Mouse (Mus musculus) forebrain, embryonic 11.5 days (tissue): Measurements from ENCODE around the gene Gm20388. TPM values are rescaled to one million over a fixed set of nuclear protein-coding genes. Genes with fewer than 3 reads are reported as not detected.
A peak's percentile ranks its signal among the peaks of the same experiment; 100 is the strongest.

Source experiments
- ATAC-seq: fragments of 200-750 bp; cut with Nextera tagmentation; replicated peaks from 2 replicates; pipeline ENCODE4 v1.8.0; 2017; ENCODE audit warnings: moderate TSS enrichment; ENCODE audit not compliant: low FRiP score
- DNase-seq: peaks from one replicate; pipeline ENCODE4 v3.0.0-alpha.2; 2017; ENCODE audit warnings: low spot score
- H3K27ac ChIP-seq: fragments of 300-500 bp; sonication (generic); 2 replicates; pipeline ENCODE4 v1.5.1; 2014; ENCODE audit warnings: low read depth, low read length
- H3K27me3 ChIP-seq: fragments of 300-500 bp; sonication (generic); 2 replicates; pipeline ENCODE4 v1.6.1; 2014; ENCODE audit warnings: mild to moderate bottlenecking, low read length, mixed read lengths; ENCODE audit not compliant: control insufficient read depth, insufficient read depth
- H3K36me3 ChIP-seq: fragments of 300-500 bp; sonication (generic); 2 replicates; pipeline ENCODE4 v1.6.1; 2014; ENCODE audit warnings: mild to moderate bottlenecking, low read length, moderate library complexity, mixed read lengths; ENCODE audit not compliant: control insufficient read depth, insufficient read depth
- H3K4me1 ChIP-seq: fragments of 300-500 bp; sonication (generic); replicated peaks from 2 replicates; pipeline ENCODE4 v1.6.1; 2014; ENCODE audit warnings: low read length, mixed read lengths; ENCODE audit not compliant: control insufficient read depth, insufficient read depth
- H3K4me2 ChIP-seq: fragments of 300-500 bp; sonication (generic); 2 replicates; pipeline ENCODE4 v1.6.1; 2014; ENCODE audit warnings: low read depth, mild to moderate bottlenecking, low read length, moderate library complexity, mixed read lengths; ENCODE audit not compliant: severe bottlenecking
- H3K4me3 ChIP-seq: fragments of 300-500 bp; sonication (generic); 2 replicates; pipeline ENCODE4 v1.5.1; 2014; ENCODE audit warnings: low read depth, low read length
- H3K9ac ChIP-seq: fragments of 300-500 bp; sonication (generic); 2 replicates; pipeline ENCODE4 v1.6.1; 2014; ENCODE audit warnings: low read length
- H3K9me3 ChIP-seq: fragments of 300-500 bp; sonication (generic); 2 replicates; pipeline ENCODE4 v1.6.1; 2016; ENCODE audit warnings: low read length, mixed read lengths; ENCODE audit not compliant: control insufficient read depth
- WGBS: fragments of 180-500 bp; shearing (Covaris S2); extraction: QIAGEN DNeasy Blood & Tissue Kit; methylation state at CpG from one replicate; pipeline ENCODE4 v1.1.7; 2014; 5-methylcytosine and 5-hydroxymethylcytosine counted together
- polyA plus RNA-seq: library from polyadenylated mRNA; unstranded; fragments of >200 nt; fragmentation: Nextera tagmentation; extraction: Ambion mirVana; gene quantifications from 2 replicates; pipeline ENCODE4 v1.2.1, GENCODE M21; 2014

The Gm20388 gene
- polyA plus RNA-seq, 1 experiment from 2014 or later = not detected

- Histone ChIP-seq H3K9ac (no peak overlapping the region), H3K9me3 (no peaks in the 10 kb centered on the region; the same call in 1 of the 2 replicates), H3K27ac (no peak overlapping the region), H3K4me3 (peak overlapping the region; percentile 0; the same call in 1 of the 2 replicates), H3K27me3 (peaks cover 98% of the 10 kb centered on the region), H3K4me2 (no peak overlapping the region), H3K36me3 (no peaks in the 10 kb centered on the region), H3K4me1 (peaks cover 11% of the 10 kb centered on the region; the same call in 1 of the 2 replicates)
- ATAC-seq = no peak
- WGBS = 3% methylated on average over 17 of the region's 17 CpGs
- peak; percentile 48 for DNase-seq
Measured at GRCm38 (mm10) chr8:121120456-121121419, 1210.1 kb downstream of the Gm20388 start.

GRCm38 (mm10) chr8:121121704-121122103 is 1211.1 kb downstream of the Gm20388 start:
- Histone ChIP-seq H3K4me1 (peaks cover 4% of the 10 kb centered on the region; the same call in 1 of the 2 replicates), H3K27me3 (peaks cover 98% of the 10 kb centered on the region), H3K36me3 (no peaks in the 10 kb centered on the region), H3K4me2 (no peak overlapping the region), H3K9ac (no peak overlapping the region), H3K4me3 (no peak overlapping the region), H3K9me3 (no peaks in the 10 kb centered on the region; the same call in 1 of the 2 replicates), H3K27ac (no peak overlapping the region)
- WGBS = 5% methylated on average over 8 of the region's 8 CpGs
- DNase-seq (no peak), ATAC-seq (no peak)

- no peaks in the 10 kb centered on the region for H3K36me3 ChIP-seq
- no peaks in the 10 kb centered on the region; the same call in 1 of the 2 replicates for H3K9me3 ChIP-seq
- H3K9ac ChIP-seq = no peak overlapping the region
- peaks cover 98% of the 10 kb centered on the region for H3K27me3 ChIP-seq
- no peak for ATAC-seq
- DNase-seq = no peak
- 6% methylated on average over 7 of the region's 7 CpGs for WGBS
- H3K4me3 ChIP-seq = no peak overlapping the region
- H3K27ac ChIP-seq = no peak overlapping the region
- H3K4me1 ChIP-seq = peaks cover 1% of the 10 kb centered on the region; the same call in 1 of the 2 replicates
- no peak overlapping the region for H3K4me2 ChIP-seq
Measured at GRCm38 (mm10) chr8:121122368-121122767, 1211.7 kb downstream of the Gm20388 start.

- Histone ChIP-seq H3K4me3 (no peak overlapping the region), H3K9me3 (no peaks in the 10 kb centered on the region; the same call in 1 of the 2 replicates), H3K36me3 (no peaks in the 10 kb centered on the region), H3K4me2 (no peak overlapping the region), H3K9ac (no peak overlapping the region), H3K27me3 (peaks cover 98% of the 10 kb centered on the region), H3K4me1 (peaks cover 2% of the 10 kb centered on the region; the same call in 1 of the 2 replicates), H3K27ac (no peak overlapping the region)
- WGBS = 28% methylated on average over 2 of the region's 2 CpGs
- DNase-seq = no peak
- ATAC-seq = no peak
Measured at GRCm38 (mm10) chr8:121123113-121123512, 1212.5 kb downstream of the Gm20388 start.

GRCm38 (mm10) chr8:121124547-121125239 is 1214.1 kb downstream of the Gm20388 start:
- no peak overlapping the region for H3K4me2 ChIP-seq
- peaks cover 10% of the 10 kb centered on the region; the same call in 1 of the 2 replicates for H3K4me1 ChIP-seq
- H3K27ac ChIP-seq = no peak overlapping the region
- 2% methylated on average over 17 of the region's 17 CpGs for WGBS
- H3K4me3 ChIP-seq = no peak overlapping the region
- no peak for DNase-seq
- H3K9me3 ChIP-seq = no peaks in the 10 kb centered on the region; the same call in 1 of the 2 replicates
- H3K27me3 ChIP-seq = peaks cover 99% of the 10 kb centered on the region
- 0 out of 2 replicates have a peak, but pooled peaks have one; percentile 5 for ATAC-seq
- H3K36me3 ChIP-seq = no peaks in the 10 kb centered on the region
- H3K9ac ChIP-seq = no peak overlapping the region

GRCm38 (mm10) chr8:121125311-121125876 is 1214.8 kb downstream of the Gm20388 start:
- under 1% methylated on average over 36 of the region's 36 CpGs for WGBS
- peaks cover 10% of the 10 kb centered on the region; the same call in 1 of the 2 replicates for H3K4me1 ChIP-seq
- H3K27ac ChIP-seq = no peak overlapping the region
- no peaks in the 10 kb centered on the region; the same call in 1 of the 2 replicates for H3K9me3 ChIP-seq
- no peak overlapping the region for H3K9ac ChIP-seq
- DNase-seq (peak; percentile 84), ATAC-seq (peak; percentile 79)
- peak overlapping the region; percentile 40 for H3K4me2 ChIP-seq
- H3K27me3 ChIP-seq = peaks cover 99% of the 10 kb centered on the region
- H3K36me3 ChIP-seq = no peaks in the 10 kb centered on the region
- peak overlapping the region; percentile 20 for H3K4me3 ChIP-seq

GRCm38 (mm10) chr8:121126191-121126590 is 1215.5 kb downstream of the Gm20388 start:
- Histone ChIP-seq H3K4me3 (no peak overlapping the region), H3K36me3 (no peaks in the 10 kb centered on the region), H3K27ac (no peak overlapping the region), H3K9me3 (no peaks in the 10 kb centered on the region; the same call in 1 of the 2 replicates), H3K4me2 (no peak overlapping the region), H3K27me3 (peaks cover 97% of the 10 kb centered on the region), H3K9ac (no peak overlapping the region), H3K4me1 (peaks cover 10% of the 10 kb centered on the region; the same call in 1 of the 2 replicates)
- no peak for ATAC-seq
- WGBS = 4% methylated on average over 6 of the region's 6 CpGs
- no peak for DNase-seq

- no peak overlapping the region for H3K4me3 ChIP-seq
- ATAC-seq (no peak), DNase-seq (no peak)
- H3K4me2 ChIP-seq = no peak overlapping the region
- H3K27ac ChIP-seq = no peak overlapping the region
- no peaks in the 10 kb centered on the region; the same call in 1 of the 2 replicates for H3K9me3 ChIP-seq
- peaks cover 10% of the 10 kb centered on the region; the same call in 1 of the 2 replicates for H3K4me1 ChIP-seq
- peaks cover 92% of the 10 kb centered on the region for H3K27me3 ChIP-seq
- no peaks in the 10 kb centered on the region for H3K36me3 ChIP-seq
- H3K9ac ChIP-seq = no peak overlapping the region
- WGBS = 1% methylated on average over 6 of the region's 6 CpGs
Measured at GRCm38 (mm10) chr8:121126694-121127093, 1216.1 kb downstream of the Gm20388 start.
